Mouse (Mus musculus) duodenum, adult 2 months (tissue): ENCODE data around the gene Hist1h2bg. TPM values are rescaled to one million over a fixed set of nuclear protein-coding genes. Genes with fewer than 3 reads are reported as not detected.

ENCODE experiments used
- polyA plus RNA-seq: library from polyadenylated mRNA; depleted of rRNA; stranded (reverse); fragments of >200 nt; gene quantifications from 2 replicates; pipeline ENCODE4 v1.2.3, GENCODE M21; 2012; ENCODE audit warnings: low replicate concordance; rRNA removed

The Hist1h2bg gene
- polyA plus RNA-seq, 1 experiment = 29.6 TPM

Other genes with a start within 250 kb of the Hist1h2bg start
- gene Zfp322a, start 202.2 kb upstream of the Hist1h2bg start, polyA plus RNA-seq = 0.09 and 0.11 TPM in 2 replicates
- 0.78 and 1.2 TPM in 2 replicates for gene Abt1, start 147.5 kb upstream of the Hist1h2bg start, polyA plus RNA-seq
- gene Btn1a1, start 105.5 kb upstream of the Hist1h2bg start, polyA plus RNA-seq = 0.04 TPM in 1 of 2 replicates, not detected in the other
- gene Btn2a2, start 82.5 kb upstream of the Hist1h2bg start, polyA plus RNA-seq = not detected in 2 replicates
- gene Hist1h4h, start 40.3 kb upstream of the Hist1h2bg start, polyA plus RNA-seq = 12.7 and 22.9 TPM in 2 replicates
- gene Hist1h2af, start 37.5 kb upstream of the Hist1h2bg start, polyA plus RNA-seq = 782 and 1,968 TPM in 2 replicates
- gene Hist1h3g, start 36.0 kb upstream of the Hist1h2bg start, polyA plus RNA-seq = 41.4 and 47.8 TPM in 2 replicates
- gene Hist1h2bh, start 28.0 kb upstream of the Hist1h2bg start, polyA plus RNA-seq = 3.4 and 4.2 TPM in 2 replicates
- gene Hist1h3f, start 27.3 kb upstream of the Hist1h2bg start, polyA plus RNA-seq = 12.4 and 14.5 TPM in 2 replicates
- gene Hist1h4f, start 19.7 kb upstream of the Hist1h2bg start, polyA plus RNA-seq = 6.2 and 12.0 TPM in 2 replicates
- 0.11 and 0.13 TPM in 2 replicates for gene Hist1h1d, start 18.1 kb upstream of the Hist1h2bg start, polyA plus RNA-seq
- gene Hist1h3e, start 9.0 kb upstream of the Hist1h2bg start, polyA plus RNA-seq = 34.6 and 43.8 TPM in 2 replicates
- gene Hist1h2ae, start 176 bp upstream of the Hist1h2bg start, polyA plus RNA-seq = 11.9 and 48.7 TPM in 2 replicates
- gene Hist1h2bf, start 2.8 kb downstream of the Hist1h2bg start, polyA plus RNA-seq = 13.2 and 22.0 TPM in 2 replicates
- gene Hist1h2ad, start 3.0 kb downstream of the Hist1h2bg start, polyA plus RNA-seq = 3.7 and 15.3 TPM in 2 replicates
- 13.1 and 33.1 TPM in 2 replicates for gene Hist1h3d, start 4.4 kb downstream of the Hist1h2bg start, polyA plus RNA-seq
- gene Hist1h4d, start 10.2 kb downstream of the Hist1h2bg start, polyA plus RNA-seq = 7.5 and 12.3 TPM in 2 replicates
- gene Hist1h2be, start 49.7 kb downstream of the Hist1h2bg start, polyA plus RNA-seq = 1.4 and 1.6 TPM in 2 replicates
- 2.3 and 2.7 TPM in 2 replicates for gene Hist1h1e, start 51.2 kb downstream of the Hist1h2bg start, polyA plus RNA-seq
- gene Hist1h2ac, start 112.6 kb downstream of the Hist1h2bg start, polyA plus RNA-seq = 1.3 and 5.1 TPM in 2 replicates
- gene Hist1h2bc, start 112.8 kb downstream of the Hist1h2bg start, polyA plus RNA-seq = 151 and 487 TPM in 2 replicates
- not detected in 2 replicates for gene Hist1h1t, start 124.4 kb downstream of the Hist1h2bg start, polyA plus RNA-seq
- gene Hist1h4c, start 127.1 kb downstream of the Hist1h2bg start, polyA plus RNA-seq = 4.4 and 18.3 TPM in 2 replicates
- gene Hfe, start 139.5 kb downstream of the Hist1h2bg start, polyA plus RNA-seq = 5.9 and 6.9 TPM in 2 replicates
- 19.5 and 49.1 TPM in 2 replicates for gene Hist1h1c, start 167.4 kb downstream of the Hist1h2bg start, polyA plus RNA-seq
- 35.9 and 40.8 TPM in 2 replicates for gene Hist1h3c, start 174.2 kb downstream of the Hist1h2bg start, polyA plus RNA-seq
- gene Hist1h2bb, start 175.3 kb downstream of the Hist1h2bg start, polyA plus RNA-seq = 18.7 and 20.8 TPM in 2 replicates
- gene Hist1h2ab, start 179.7 kb downstream of the Hist1h2bg start, polyA plus RNA-seq = 22.8 and 64.3 TPM in 2 replicates
- 30.7 and 39.7 TPM in 2 replicates for gene Hist1h3b, start 180.9 kb downstream of the Hist1h2bg start, polyA plus RNA-seq
- gene Hist1h4b, start 185.6 kb downstream of the Hist1h2bg start, polyA plus RNA-seq = 9.6 and 14.6 TPM in 2 replicates
- gene Hist1h4a, start 189.8 kb downstream of the Hist1h2bg start, polyA plus RNA-seq = 6.3 and 13.5 TPM in 2 replicates
- 21.3 and 31.3 TPM in 2 replicates for gene Hist1h3a, start 191.0 kb downstream of the Hist1h2bg start, polyA plus RNA-seq
- gene Hist1h1a, start 192.3 kb downstream of the Hist1h2bg start, polyA plus RNA-seq = 0.74 and 1.2 TPM in 2 replicates
- 0.71 and 3.3 TPM in 2 replicates for gene Trim38, start 198.5 kb downstream of the Hist1h2bg start, polyA plus RNA-seq
- 0.06 TPM in 1 of 2 replicates, not detected in the other for gene Slc17a2, start 235.6 kb downstream of the Hist1h2bg start, polyA plus RNA-seq